Mouse (Mus musculus): Measurements from ENCODE around the gene Tbpl1.

The Tbpl1 gene

DNA sequence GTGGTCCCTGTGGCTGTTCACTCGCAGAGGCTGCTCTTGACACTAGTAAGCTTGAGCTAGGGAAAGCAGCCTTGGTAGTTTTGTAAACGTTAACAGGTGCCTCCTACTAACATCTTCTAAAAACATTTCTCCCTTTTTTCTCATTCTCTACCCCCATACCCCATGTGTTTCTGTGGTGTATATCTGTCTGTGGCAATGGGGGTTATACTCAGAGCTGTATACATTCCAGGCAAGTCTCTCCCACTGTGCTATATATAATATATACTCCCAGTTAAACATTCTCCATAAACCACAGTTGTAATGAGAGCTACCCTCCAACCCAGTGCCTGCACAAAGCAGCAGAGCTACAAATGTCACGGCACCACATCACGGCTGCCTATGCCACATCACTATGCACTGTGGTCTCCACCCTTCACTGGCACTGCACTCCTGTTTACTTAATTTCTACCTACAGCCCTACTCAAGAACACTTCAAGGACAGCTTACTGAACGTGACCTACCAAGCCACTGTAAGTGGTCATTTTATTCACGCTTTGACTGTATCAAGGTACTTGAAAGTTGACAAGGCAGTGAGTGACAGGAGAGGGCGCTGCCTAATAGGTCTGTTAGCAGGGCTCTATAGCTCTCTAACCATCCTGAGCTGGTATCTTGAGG is 23.4 kb downstream of the Tbpl1 start:
- DNase-seq: no peak

DNA sequence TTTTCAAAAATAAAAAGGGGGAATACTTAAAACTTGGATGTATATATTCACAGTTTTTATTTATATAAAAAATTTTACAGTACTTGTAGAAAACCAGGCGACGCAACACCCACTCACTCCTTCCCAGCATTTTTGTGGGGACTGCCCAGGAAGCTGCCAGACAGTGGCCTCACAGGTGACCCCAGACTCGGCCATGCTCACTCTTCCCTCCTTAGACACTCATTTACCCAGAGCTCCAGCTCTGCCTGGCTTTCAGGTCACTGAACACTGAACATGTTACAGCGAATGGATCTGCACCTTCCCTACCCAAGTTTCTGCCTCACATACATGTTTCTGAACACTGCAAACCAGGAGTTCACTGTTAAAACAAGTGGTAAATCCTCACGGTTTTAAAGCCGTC is 27.9 kb downstream of the Tbpl1 start:
- DNase-seq: no peak

DNA sequence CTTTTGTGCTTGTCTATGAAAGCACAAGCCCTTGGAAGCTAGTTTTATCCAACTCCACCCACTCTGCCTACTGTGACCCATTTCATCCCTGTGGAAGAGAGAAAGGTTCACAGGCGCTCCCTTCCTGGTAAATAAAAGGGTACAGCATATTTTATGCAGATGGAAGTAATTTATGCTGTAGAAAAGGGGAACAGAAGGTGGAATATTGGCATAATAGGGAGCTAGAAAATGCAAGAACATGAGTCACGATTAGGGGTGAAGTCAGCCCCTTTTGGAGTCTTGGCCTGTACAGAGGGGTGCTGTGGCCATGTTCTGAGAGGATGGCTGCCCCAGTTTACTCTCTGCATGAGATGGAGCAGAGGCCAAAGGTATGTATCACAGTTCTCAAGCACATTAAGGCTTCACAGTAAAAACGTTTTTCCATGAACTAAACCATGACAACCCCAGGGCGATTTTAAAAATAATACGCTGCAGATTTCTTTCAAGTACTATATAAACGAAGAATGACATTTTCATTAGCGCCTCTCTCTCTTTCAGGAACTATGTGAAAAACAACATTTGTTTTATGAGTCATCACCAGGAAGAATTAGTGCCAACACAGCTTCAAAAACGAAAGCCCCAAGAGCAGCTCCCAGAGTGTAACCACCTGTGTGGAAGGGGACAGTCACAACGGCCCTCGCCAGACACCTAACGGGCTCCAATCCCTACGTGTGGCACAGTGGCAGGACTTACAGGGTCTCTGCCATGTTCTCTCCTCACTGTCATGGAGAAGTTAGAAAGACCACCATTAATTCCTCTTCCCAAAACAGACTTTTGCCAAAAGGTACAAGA is 30.0 kb downstream of the Tbpl1 start:
- DNase-seq: peak in 1 of 2 experiments; percentile 47

- DNase-seq: no peak
These were observed 31.0 kb downstream of the Tbpl1 start for GRCm38 (mm10) chr10:22700773-22701172.

DNA sequence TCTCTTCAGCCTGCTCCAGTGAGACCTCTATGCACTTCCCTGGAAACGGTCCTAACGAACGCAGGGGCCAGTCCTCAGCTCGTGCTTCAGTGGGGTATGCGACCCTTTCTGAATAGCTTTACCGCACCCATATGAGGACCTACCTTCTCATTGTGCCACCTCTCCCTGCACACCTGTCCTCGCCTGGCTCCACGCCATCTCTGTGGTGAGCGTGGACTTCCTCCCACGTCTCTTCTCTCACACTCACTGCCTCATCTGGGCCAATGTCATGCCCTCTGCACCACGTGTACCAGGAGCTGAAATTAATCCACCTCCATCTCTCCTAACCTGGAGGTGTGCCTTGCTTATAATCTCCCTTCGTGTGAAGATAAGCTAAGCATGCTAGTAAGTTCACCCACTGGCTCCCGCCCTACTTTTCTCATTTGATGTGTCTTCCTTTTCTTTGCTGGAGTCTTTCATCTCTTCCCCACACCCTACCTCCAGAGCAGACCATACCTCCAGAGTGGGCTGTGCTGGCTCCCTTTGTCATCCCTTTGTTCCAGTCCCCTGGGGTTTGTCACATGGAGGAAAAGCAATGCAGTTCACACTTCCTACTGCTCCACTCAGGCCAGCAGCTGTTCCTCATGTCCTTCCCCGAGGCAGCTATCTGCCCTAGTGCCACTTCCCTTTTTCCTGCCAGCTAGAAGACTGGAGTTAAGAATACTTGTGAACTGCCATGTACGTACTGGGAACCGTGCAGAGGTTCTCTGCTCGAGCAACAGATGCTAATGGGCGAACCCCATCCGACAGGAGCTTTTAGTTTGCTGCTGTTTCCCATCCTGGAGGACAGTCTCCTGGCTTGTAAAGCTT is 32.0 kb downstream of the Tbpl1 start:
- peak in 1 of 2 experiments; percentile 28 for DNase-seq

DNA sequence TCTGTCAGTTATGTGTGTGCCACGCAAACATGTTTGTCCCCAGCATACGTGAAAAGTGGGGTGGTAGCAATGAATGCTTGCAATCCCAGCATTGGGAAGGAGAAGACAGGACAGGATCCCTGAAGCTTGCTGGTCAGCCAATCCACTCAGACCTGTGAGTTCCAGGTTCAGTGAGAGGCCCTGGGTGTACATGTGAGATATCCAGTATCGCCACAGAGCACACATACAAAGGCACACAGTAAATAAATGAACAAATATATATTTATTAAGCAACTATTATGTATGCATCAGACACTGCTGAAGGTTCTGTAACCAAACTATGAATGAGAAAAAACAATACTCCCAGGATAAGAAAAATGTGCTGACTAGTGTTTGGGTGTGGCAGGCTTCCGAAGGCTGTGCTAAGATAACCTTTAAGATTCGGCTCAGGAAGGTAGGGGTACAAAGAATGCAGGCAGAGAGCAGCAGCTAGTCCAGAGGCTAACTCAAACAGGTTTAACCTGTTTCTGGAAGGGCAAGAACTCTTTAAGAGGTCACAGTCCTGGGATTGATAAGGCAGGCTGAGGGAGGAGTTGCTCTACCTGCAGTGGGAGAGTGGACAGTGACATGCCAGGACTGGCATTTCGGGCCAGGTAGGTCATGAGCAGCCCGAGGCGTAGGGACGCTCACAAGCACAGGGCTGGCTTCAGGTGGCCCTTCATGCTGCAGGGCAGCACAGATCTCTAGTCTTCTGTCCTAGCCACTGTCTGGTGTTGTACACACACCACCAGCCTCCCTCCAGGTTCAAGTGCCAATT is 33.4 kb downstream of the Tbpl1 start:
- no peak for DNase-seq

- DNase-seq: no peak
These were observed 34.9 kb downstream of the Tbpl1 start for GRCm38 (mm10) chr10:22696864-22697263.

- DNase-seq: no peak
These were observed 35.5 kb downstream of the Tbpl1 start for GRCm38 (mm10) chr10:22696236-22696635.

DNA sequence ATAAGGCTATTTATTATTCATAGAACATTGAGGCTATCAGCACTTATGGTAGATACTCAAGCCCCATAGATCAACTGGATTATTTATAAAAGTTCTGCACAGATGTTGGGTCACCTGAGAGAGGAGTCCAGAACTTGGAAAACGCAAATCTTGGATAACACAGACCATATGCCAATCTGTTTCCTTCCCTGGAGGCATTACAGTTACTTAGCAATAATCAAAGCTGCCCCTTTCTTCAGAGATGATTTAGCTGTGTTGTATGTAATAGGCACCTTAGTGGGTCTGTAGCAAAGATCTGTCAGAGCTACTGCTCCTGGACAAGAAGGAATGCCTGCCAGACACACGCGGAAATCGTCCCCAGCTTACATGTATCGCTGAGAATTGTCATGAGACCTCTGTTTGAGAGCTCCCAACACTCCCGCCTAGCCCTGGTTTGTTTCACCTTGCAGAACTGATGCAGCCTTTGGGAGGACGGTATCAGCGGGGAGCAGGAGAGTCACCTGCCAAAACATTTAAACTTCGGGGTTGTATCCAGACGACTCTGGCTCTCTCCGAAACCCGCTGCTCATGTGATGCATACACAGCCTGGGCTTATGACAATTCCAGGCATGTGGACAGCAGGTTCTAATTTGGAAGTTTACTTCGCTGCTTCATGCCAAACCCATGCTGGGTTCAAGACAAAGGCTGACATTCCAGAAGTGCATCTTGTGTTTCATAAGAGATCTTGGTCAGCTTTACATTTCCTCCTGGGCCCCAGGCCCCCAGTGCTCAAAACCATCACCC is 55.7 kb downstream of the Tbpl1 start:
- peak in 1 of 2 experiments; percentile 45 for DNase-seq

GRCm38 (mm10) chr10:22674176-22674575 is 57.6 kb downstream of the Tbpl1 start:
- DNase-seq: no peak

- DNase-seq: no peak
These were observed 63.2 kb downstream of the Tbpl1 start for GRCm38 (mm10) chr10:22668509-22668908.

DNA sequence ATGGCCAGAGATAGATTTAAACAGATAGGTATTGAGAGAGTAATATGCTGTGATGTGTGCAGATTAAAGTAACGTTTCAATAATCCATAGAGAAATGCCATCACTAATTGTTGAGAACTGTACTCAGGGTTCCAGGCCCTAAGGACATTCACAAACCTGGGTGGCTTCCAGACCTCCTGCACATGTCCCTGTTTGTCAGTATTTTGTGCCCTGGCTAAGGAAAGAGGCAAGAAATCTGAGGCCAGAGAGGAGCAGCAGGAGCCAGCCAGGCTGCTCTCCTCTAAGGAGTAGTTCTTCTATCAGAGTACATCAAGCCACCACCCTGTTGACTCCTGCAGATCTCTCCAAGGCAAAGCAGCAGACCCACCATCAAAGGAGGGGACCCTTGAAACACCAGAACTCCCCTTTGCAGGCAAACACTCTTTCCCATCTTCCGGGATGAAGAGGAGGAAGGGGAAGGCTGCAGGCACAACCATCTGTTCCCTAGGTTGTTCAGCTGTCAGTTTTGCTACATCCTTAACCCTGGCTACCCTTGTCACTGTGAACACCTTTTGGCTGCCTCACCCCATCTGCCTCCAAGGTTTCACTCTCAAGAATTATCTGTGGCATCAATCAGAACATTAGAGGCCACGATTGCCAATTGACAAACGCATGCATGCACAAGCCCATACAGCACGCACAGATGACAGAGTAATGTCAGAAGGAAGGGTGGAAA is 71.3 kb downstream of the Tbpl1 start:
- peak; percentile 35 to 54 for DNase-seq

DNA sequence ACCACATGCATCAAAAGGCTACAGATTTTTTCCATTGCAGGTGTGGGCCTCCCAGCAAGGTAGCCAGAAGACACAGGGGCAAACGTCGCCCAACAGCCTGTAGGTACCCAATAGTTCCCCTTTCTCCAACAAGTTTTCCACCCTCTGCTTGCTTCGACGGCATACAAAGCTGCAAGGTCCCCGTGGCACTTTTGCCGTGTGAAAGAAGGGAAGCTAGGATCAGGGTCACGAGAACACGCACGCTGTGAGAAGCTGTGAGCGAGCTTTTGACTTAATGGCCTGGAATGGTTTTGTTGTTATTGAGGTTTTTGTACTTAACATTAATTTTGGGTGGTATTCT is 72.4 kb downstream of the Tbpl1 start:
- DNase-seq: no peak

DNA sequence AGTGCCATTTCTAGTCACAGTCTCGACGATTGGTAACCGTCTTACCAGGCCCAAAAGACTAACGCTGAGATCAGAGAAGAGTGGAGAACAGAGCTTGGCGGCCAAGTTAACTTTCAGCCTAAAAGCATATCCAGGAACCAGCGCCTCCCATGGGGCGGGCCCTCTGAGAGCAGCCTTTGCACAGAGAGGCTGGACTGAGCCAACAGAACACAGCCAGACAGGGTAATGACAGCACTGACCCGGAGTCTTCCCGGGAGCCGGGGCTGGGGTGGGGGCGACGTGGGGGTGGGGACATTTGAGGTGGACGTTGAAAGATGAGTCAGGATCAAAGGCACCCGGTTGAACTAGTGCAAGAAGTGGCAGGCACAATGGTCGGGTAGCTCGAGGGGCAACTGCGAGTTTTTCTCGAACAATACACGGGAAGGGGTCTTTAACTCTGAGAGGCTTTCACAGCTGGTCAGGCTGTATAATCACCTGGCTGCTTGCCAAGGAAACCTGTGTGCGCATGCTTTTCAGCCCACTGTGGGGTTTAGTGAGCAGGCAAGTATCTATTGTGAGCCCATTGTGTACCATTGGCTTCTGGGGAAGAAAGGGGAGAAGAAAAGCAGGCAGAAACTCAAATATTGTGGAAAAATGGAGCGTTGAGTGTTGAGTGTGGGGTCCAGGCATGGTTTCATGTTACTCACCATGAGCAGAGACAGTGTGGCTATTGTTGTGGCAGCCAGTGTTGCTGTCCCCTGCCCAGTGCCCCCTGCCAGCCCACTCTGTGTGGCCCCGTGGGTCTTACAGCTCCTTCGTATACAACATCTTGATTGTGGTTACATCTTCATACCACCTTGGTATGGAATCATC is 73.0 kb downstream of the Tbpl1 start:
- DNase-seq: peak; percentile 10 to 29
